In genomic region chr10:81551597-81552102, GRCm38 (mm10) we compare ENCODE assay signal across 8 mouse cellular contexts. TPM values are rescaled to one million over a fixed set of nuclear protein-coding genes. Genes with fewer than 3 reads are reported as not detected.
DNase-seq lines count a peak whose midpoint lies in the region; ATAC-seq and TF ChIP-seq lines count a peak whose summit lies in the region.

No protein-coding gene starts in this region.

- no peak overlapping the region for H3K9ac ChIP-seq in embryonic facial prominence, embryonic 11.5 days (replicated peaks; ENCODE audit: low read length)
- no peak overlapping the region for H3K9ac ChIP-seq in intestine, postnatal 0 days (ENCODE audit: low read depth, low read length)
- no peak overlapping the region for H3K9ac ChIP-seq in midbrain, embryonic 11.5 days (ENCODE audit: low read length)

- TF ChIP-seq CTCF in intestine, postnatal 0 days (IDR thresholded peaks at IDR 0.05; ENCODE audit: low read depth) = peak; percentile 93
- peak; percentile 100 for TF ChIP-seq CTCF in small intestine, adult 2 months (IDR thresholded peaks at IDR 0.05; ENCODE audit: extremely low read depth, insufficient read length, insufficient replicate concordance, low read depth, low read length)

- peak; percentile 66 to 78 for DNase-seq in urinary bladder, adult 18-20 months (ENCODE audit: low spot score in 2 of 2)
- DNase-seq in urinary bladder, postnatal 10 days (ENCODE audit: low spot score) = no peak
- peak; percentile 86 for DNase-seq in embryonic facial prominence, embryonic 11.5 days (ENCODE audit: low spot score)
- DNase-seq in left cerebral cortex, postnatal 4 days = peak; percentile 77
- peak; percentile 94 for DNase-seq in midbrain, embryonic 11.5 days (ENCODE audit: low spot score, missing footprints)

- no peak overlapping the region for H3K4me2 ChIP-seq in embryonic facial prominence, embryonic 11.5 days (ENCODE audit: low read depth, low read length)
- 0 out of 2 replicates have a peak overlapping the region, but pooled peaks have one; percentile 3 for H3K4me2 ChIP-seq in intestine, postnatal 0 days (replicated peaks; ENCODE audit: low read depth)
- no peak overlapping the region for H3K4me2 ChIP-seq in midbrain, embryonic 11.5 days

- no peaks in the 10 kb centered on the region for H3K9me3 ChIP-seq in embryonic facial prominence, embryonic 11.5 days (replicated peaks; ENCODE audit: control insufficient read depth, low read length)
- H3K9me3 ChIP-seq in intestine, postnatal 0 days (ENCODE audit: control insufficient read depth) = no peaks in the 10 kb centered on the region
- no peaks in the 10 kb centered on the region for H3K9me3 ChIP-seq in midbrain, embryonic 11.5 days (ENCODE audit: control insufficient read depth, low read length)

- WGBS in embryonic facial prominence, embryonic 11.5 days = 7% methylated on average over 12 of the region's 12 CpGs
- 1% methylated on average over 12 of the region's 12 CpGs for WGBS in intestine, postnatal 0 days
- WGBS in midbrain, embryonic 11.5 days = 9% methylated on average over 12 of the region's 12 CpGs
- WGBS in small intestine, adult 2 months = 2% methylated on average over 12 of the region's 12 CpGs

- no peak; the same call in 1 of the 2 replicates for TF ChIP-seq POLR2A in small intestine, adult 2 months (IDR thresholded peaks at IDR 0.05; ENCODE audit: low read depth, low read length)

- H3K4me3 ChIP-seq in embryonic facial prominence, embryonic 11.5 days (ENCODE audit: low read depth, low read length) = no peak overlapping the region
- no peak overlapping the region for H3K4me3 ChIP-seq in intestine, postnatal 0 days (ENCODE audit: low read depth, low read length)
- no peak overlapping the region for H3K4me3 ChIP-seq in midbrain, embryonic 11.5 days (ENCODE audit: low read depth, low read length)
- no peak overlapping the region for H3K4me3 ChIP-seq in small intestine, adult 2 months (ENCODE audit: low read depth, low read length)

- no peak overlapping the region for H3K27ac ChIP-seq in embryonic facial prominence, embryonic 11.5 days (replicated peaks; ENCODE audit: low read depth, low read length)
- H3K27ac ChIP-seq in intestine, postnatal 0 days (ENCODE audit: low read depth, low read length) = peak overlapping the region; percentile 66
- H3K27ac ChIP-seq in midbrain, embryonic 11.5 days (ENCODE audit: low read depth, low read length) = no peak overlapping the region
- H3K27ac ChIP-seq in small intestine, adult 2 months (ENCODE audit: insufficient read depth, low read depth, low read length) = 0 out of 2 replicates have a peak overlapping the region, but pooled peaks have one; percentile 1

- H3K4me1 ChIP-seq in embryonic facial prominence, embryonic 11.5 days (ENCODE audit: control insufficient read depth, insufficient read depth, low read length) = peaks cover 2% of the 10 kb centered on the region; the same call in 1 of the 2 replicates
- 0 out of 2 replicates have a peak, but pooled peaks cover 5% of the 10 kb centered on the region for H3K4me1 ChIP-seq in intestine, postnatal 0 days (replicated peaks; ENCODE audit: control insufficient read depth, insufficient read depth, low read length)
- H3K4me1 ChIP-seq in midbrain, embryonic 11.5 days (ENCODE audit: control insufficient read depth, insufficient read depth, low read length) = no peaks in the 10 kb centered on the region
- H3K4me1 ChIP-seq in small intestine, adult 2 months (ENCODE audit: control insufficient read depth, insufficient read depth, insufficient read length, low read length) = peaks cover 27% of the 10 kb centered on the region

- no peaks in the 10 kb centered on the region for H3K36me3 ChIP-seq in embryonic facial prominence, embryonic 11.5 days (replicated peaks; ENCODE audit: control insufficient read depth, insufficient read depth, low read depth, low read length)
- no peaks in the 10 kb centered on the region for H3K36me3 ChIP-seq in intestine, postnatal 0 days (ENCODE audit: control insufficient read depth, insufficient read depth)
- H3K36me3 ChIP-seq in midbrain, embryonic 11.5 days (ENCODE audit: control insufficient read depth, insufficient read depth, low read length) = no peaks in the 10 kb centered on the region
- H3K36me3 ChIP-seq in small intestine, adult 2 months (ENCODE audit: control insufficient read depth, insufficient read depth, low read length) = no peaks in the 10 kb centered on the region

- intact Hi-C loops in left cerebral cortex, postnatal 4 days (cut with DNase I) = loop anchor here (10.0 kb wide), 1 partner anchor 1817 kb away; no protein-coding TSS in a partner anchor

- no peaks in the 10 kb centered on the region for H3K27me3 ChIP-seq in embryonic facial prominence, embryonic 11.5 days (ENCODE audit: control insufficient read depth, insufficient read depth, low read length)
- H3K27me3 ChIP-seq in intestine, postnatal 0 days (replicated peaks; ENCODE audit: control insufficient read depth, insufficient read depth, low read length) = no peaks in the 10 kb centered on the region
- no peaks in the 10 kb centered on the region; the same call in 1 of the 2 replicates for H3K27me3 ChIP-seq in midbrain, embryonic 11.5 days (ENCODE audit: control insufficient read depth, insufficient read depth, low read length)
- no peaks in the 10 kb centered on the region for H3K27me3 ChIP-seq in small intestine, adult 2 months (ENCODE audit: control insufficient read depth, insufficient read depth, low read length)

- ATAC-seq in embryonic facial prominence, embryonic 11.5 days (replicated peaks; ENCODE audit: insufficient number of reproducible peaks, low FRiP score, low TSS enrichment, low read depth) = peak; percentile 73
- peak; percentile 71 for ATAC-seq in granulocyte monocyte progenitor cell, adult 5-6 weeks (replicated peaks; ENCODE audit: poor library complexity, severe bottlenecking)
- peak; percentile 86 for ATAC-seq in intestine, postnatal 0 days
- peak; percentile 81 for ATAC-seq in midbrain, embryonic 11.5 days (ENCODE audit: low FRiP score)

RNA-seq across cellular contexts. Expression of gene Gna11, which starts 6.7 kb away (rescaled TPM):
- 62.0 and 68.6 TPM in 2 replicates for polyA plus RNA-seq in embryonic facial prominence, embryonic 11.5 days (2014; fragmentation: Nextera tagmentation; extraction: Ambion mirVana)
- 17.0 and 25.7 TPM in 2 replicates for total RNA-seq in granulocyte monocyte progenitor cell, adult 5-6 weeks (2014; fragmentation: Nextera tagmentation)
- total RNA-seq in granulocyte monocyte progenitor cell, adult 5-6 weeks (2017) = 4.9 and 6.4 TPM in 2 replicates
- 188 and 195 TPM in 2 replicates for polyA plus RNA-seq in intestine, postnatal 0 days (2015; fragmentation: Nextera tagmentation; extraction: Ambion mirVana)
- total RNA-seq in left cerebral cortex, postnatal 4 days (2021) = 100 to 1,000 TPM; 116 to 117 TPM
- 55.8 and 59.3 TPM in 2 replicates for polyA plus RNA-seq in midbrain, embryonic 11.5 days (2014; fragmentation: Nextera tagmentation; extraction: Ambion mirVana)
- 318 and 828 TPM in 2 replicates for polyA plus RNA-seq in small intestine, adult 2 months (2012; rRNA removed)

RNA-seq across cellular contexts. Expression of gene Aes, which starts 7.6 kb away (rescaled TPM):
- polyA plus RNA-seq in embryonic facial prominence, embryonic 11.5 days (2014; fragmentation: Nextera tagmentation; extraction: Ambion mirVana) = 303 and 321 TPM in 2 replicates
- 216 and 220 TPM in 2 replicates for total RNA-seq in granulocyte monocyte progenitor cell, adult 5-6 weeks (2014; fragmentation: Nextera tagmentation)
- 151 and 250 TPM in 2 replicates for total RNA-seq in granulocyte monocyte progenitor cell, adult 5-6 weeks (2017)
- polyA plus RNA-seq in intestine, postnatal 0 days (2015; fragmentation: Nextera tagmentation; extraction: Ambion mirVana) = 528 and 536 TPM in 2 replicates
- 100 to 1,000 TPM; 474 to 479 TPM for total RNA-seq in left cerebral cortex, postnatal 4 days (2021)
- polyA plus RNA-seq in midbrain, embryonic 11.5 days (2014; fragmentation: Nextera tagmentation; extraction: Ambion mirVana) = 306 and 325 TPM in 2 replicates
- polyA plus RNA-seq in small intestine, adult 2 months (2012; rRNA removed) = 1,054 and 3,003 TPM in 2 replicates

RNA-seq across cellular contexts. Expression of gene Tle2, which starts 22.7 kb away (rescaled TPM):
- polyA plus RNA-seq in embryonic facial prominence, embryonic 11.5 days (2014; fragmentation: Nextera tagmentation; extraction: Ambion mirVana) = 14.1 and 15.3 TPM in 2 replicates
- total RNA-seq in granulocyte monocyte progenitor cell, adult 5-6 weeks (2014; fragmentation: Nextera tagmentation) = 4.4 and 5.0 TPM in 2 replicates
- 0.17 and 2.4 TPM in 2 replicates for total RNA-seq in granulocyte monocyte progenitor cell, adult 5-6 weeks (2017)
- polyA plus RNA-seq in intestine, postnatal 0 days (2015; fragmentation: Nextera tagmentation; extraction: Ambion mirVana) = 3.0 and 5.2 TPM in 2 replicates
- total RNA-seq in left cerebral cortex, postnatal 4 days (2021) = 10 to 100 TPM; 34.0 to 44.5 TPM
- 6.0 and 6.2 TPM in 2 replicates for polyA plus RNA-seq in midbrain, embryonic 11.5 days (2014; fragmentation: Nextera tagmentation; extraction: Ambion mirVana)
- polyA plus RNA-seq in small intestine, adult 2 months (2012; rRNA removed) = 17.8 and 20.4 TPM in 2 replicates

RNA-seq across cellular contexts. Expression of gene Gna15, which starts 27.6 kb away (rescaled TPM):
- polyA plus RNA-seq in embryonic facial prominence, embryonic 11.5 days (2014; fragmentation: Nextera tagmentation; extraction: Ambion mirVana) = 0.77 and 0.92 TPM in 2 replicates
- total RNA-seq in granulocyte monocyte progenitor cell, adult 5-6 weeks (2014; fragmentation: Nextera tagmentation) = 30.0 and 31.7 TPM in 2 replicates
- total RNA-seq in granulocyte monocyte progenitor cell, adult 5-6 weeks (2017) = 23.8 and 34.6 TPM in 2 replicates
- 0.64 and 0.78 TPM in 2 replicates for polyA plus RNA-seq in intestine, postnatal 0 days (2015; fragmentation: Nextera tagmentation; extraction: Ambion mirVana)
- total RNA-seq in left cerebral cortex, postnatal 4 days (2021) = 1 to 10 TPM; 1.1 to 1.6 TPM
- polyA plus RNA-seq in midbrain, embryonic 11.5 days (2014; fragmentation: Nextera tagmentation; extraction: Ambion mirVana) = 1.1 and 1.4 TPM in 2 replicates
- polyA plus RNA-seq in small intestine, adult 2 months (2012; rRNA removed) = 1.5 and 3.0 TPM in 2 replicates

RNA-seq across cellular contexts. Expression of gene Tle6, which starts 49.2 kb away (rescaled TPM):
- 7.1 and 10.7 TPM in 2 replicates for polyA plus RNA-seq in embryonic facial prominence, embryonic 11.5 days (2014; fragmentation: Nextera tagmentation; extraction: Ambion mirVana)
- total RNA-seq in granulocyte monocyte progenitor cell, adult 5-6 weeks (2014; fragmentation: Nextera tagmentation) = 22.2 and 26.0 TPM in 2 replicates
- 4.9 and 7.9 TPM in 2 replicates for total RNA-seq in granulocyte monocyte progenitor cell, adult 5-6 weeks (2017)
- 3.9 and 4.2 TPM in 2 replicates for polyA plus RNA-seq in intestine, postnatal 0 days (2015; fragmentation: Nextera tagmentation; extraction: Ambion mirVana)
- total RNA-seq in left cerebral cortex, postnatal 4 days (2021) = 1 to 10 TPM; 2.2 to 3.2 TPM
- 4.6 and 6.0 TPM in 2 replicates for polyA plus RNA-seq in midbrain, embryonic 11.5 days (2014; fragmentation: Nextera tagmentation; extraction: Ambion mirVana)
- polyA plus RNA-seq in small intestine, adult 2 months (2012; rRNA removed) = 7.3 and 34.4 TPM in 2 replicates

Comparison
In these comparisons a context has a peak if more than half of its experiments do, and no peak if none do; other contexts are left out.
1. H3K27ac ChIP-seq: peak in intestine, postnatal 0 days (single experiment) and small intestine, adult 2 months (single experiment); none in embryonic facial prominence, embryonic 11.5 days (single experiment) and midbrain, embryonic 11.5 days (single experiment).
2. Peak in every context shown above with its lines, with median percentiles within 50 percentile points of each other: ATAC-seq.